Mouse (Mus musculus) neural tube, embryonic 11.5 days (tissue): ENCODE data around the gene Pdia6. TPM values are rescaled to one million over a fixed set of nuclear protein-coding genes. Genes with fewer than 3 reads are reported as not detected.

Experiments
- polyA plus RNA-seq: library from polyadenylated mRNA; unstranded; fragments of >200 nt; fragmentation: Nextera tagmentation; extraction: Ambion mirVana; gene quantifications from 2 replicates; pipeline ENCODE4 v1.2.1, GENCODE M21; 2014

The Pdia6 gene
- polyA plus RNA-seq, 1 experiment from 2014 or later, result 586 TPM

Other genes with a start within 250 kb of the Pdia6 start
- gene Kcnf1, start 89.7 kb upstream of the Pdia6 start, polyA plus RNA-seq, result 0.66 and 0.84 TPM in 2 replicates
- 0.19 and 0.27 TPM in 2 replicates for gene Atp6v1c2, start 62.8 kb downstream of the Pdia6 start, polyA plus RNA-seq
- 31.8 and 33.6 TPM in 2 replicates for gene Nol10, start 81.9 kb downstream of the Pdia6 start, polyA plus RNA-seq